Mouse (Mus musculus) left cerebral cortex, adult 18-20 months (tissue): ENCODE results near the gene Gsdme. TPM values are rescaled to one million over a fixed set of nuclear protein-coding genes. Genes with fewer than 3 reads are reported as not detected.
A peak's percentile ranks its signal among the peaks of the same experiment; 100 is the strongest.

Experiments
- DNase-seq, 2 experiments: peaks; one replicate each; pipeline ENCODE4 v3.0.0; 2021 to 2022; ENCODE audit warnings: low spot score in 2 of 2, mixed read lengths in 1 of 2
- total RNA-seq, 2 experiments: library from RNA; stranded (reverse); gene quantifications; 2 replicates each; pipeline ENCODE4 v1.2.3; 2021

The Gsdme gene
- total RNA-seq, 2 experiments from 2014 or later: 12.3 to 12.4 TPM

- DNase-seq: no peak
Measured at GRCm38 (mm10) chr6:50247356-50247755, 16.3 kb downstream of the Gsdme start.

GRCm38 (mm10) chr6:50244967-50245366 is 18.7 kb downstream of the Gsdme start:
- DNase-seq: no peak

GRCm38 (mm10) chr6:50244126-50244525 is 19.5 kb downstream of the Gsdme start:
- no peak for DNase-seq

- DNase-seq: no peak
Measured at GRCm38 (mm10) chr6:50240437-50240836, 23.2 kb downstream of the Gsdme start.

- DNase-seq: no peak
Measured at GRCm38 (mm10) chr6:50239902-50240301, 23.8 kb downstream of the Gsdme start.

GRCm38 (mm10) chr6:50237963-50238362 is 25.7 kb downstream of the Gsdme start:
- DNase-seq: no peak

- no peak for DNase-seq
Measured at GRCm38 (mm10) chr6:50232984-50233383, 30.7 kb downstream of the Gsdme start.

- no peak for DNase-seq
Measured at GRCm38 (mm10) chr6:50231288-50231687, 32.4 kb downstream of the Gsdme start.

- DNase-seq: no peak
Measured at GRCm38 (mm10) chr6:50228180-50228579, 35.5 kb downstream of the Gsdme start.

GRCm38 (mm10) chr6:50225232-50225631 is 38.4 kb downstream of the Gsdme start:
- DNase-seq: no peak

GRCm38 (mm10) chr6:50223606-50224005 is 40.1 kb downstream of the Gsdme start:
- no peak for DNase-seq

GRCm38 (mm10) chr6:50222986-50223385 is 40.7 kb downstream of the Gsdme start:
- no peak for DNase-seq

GRCm38 (mm10) chr6:50222351-50222750 is 41.3 kb downstream of the Gsdme start:
- no peak for DNase-seq

- peak; percentile 42 to 54 for DNase-seq
Measured at GRCm38 (mm10) chr6:50220863-50221262, 42.8 kb downstream of the Gsdme start.

- DNase-seq: no peak
Measured at GRCm38 (mm10) chr6:50219066-50219465, 44.6 kb downstream of the Gsdme start.

- no peak for DNase-seq
Measured at GRCm38 (mm10) chr6:50218628-50219027, 45.0 kb downstream of the Gsdme start.

- DNase-seq: no peak
Measured at GRCm38 (mm10) chr6:50215986-50216385, 47.7 kb downstream of the Gsdme start.

GRCm38 (mm10) chr6:50215373-50215745 is 48.3 kb downstream of the Gsdme start:
- no peak for DNase-seq

GRCm38 (mm10) chr6:50214711-50215372 is 48.8 kb downstream of the Gsdme start:
- no peak for DNase-seq

- DNase-seq: no peak
Measured at GRCm38 (mm10) chr6:50205093-50205492, 58.6 kb downstream of the Gsdme start.

GRCm38 (mm10) chr6:50204356-50204755 is 59.3 kb downstream of the Gsdme start:
- no peak for DNase-seq

- no peak for DNase-seq
Measured at GRCm38 (mm10) chr6:50193851-50194250, 69.8 kb downstream of the Gsdme start.

GRCm38 (mm10) chr6:50192822-50193221 is 70.8 kb downstream of the Gsdme start:
- DNase-seq: no peak

- DNase-seq: no peak
Measured at GRCm38 (mm10) chr6:50192169-50192568, 71.5 kb downstream of the Gsdme start.
